Mouse (Mus musculus): ENCODE data around the gene Zfp454. TPM values are rescaled to one million over a fixed set of nuclear protein-coding genes. Genes with fewer than 3 reads are reported as not detected.

Zfp454 gene
- total RNA-seq (2021): 1 to 10 TPM; 5.3 to 6.4 TPM
- long read RNA-seq, experiment 1, partial matches to known transcripts: 0 of 2 reads
- long read RNA-seq, experiment 1, other reads (novel, unspliced or antisense): 1 of 2 reads
- long read RNA-seq, experiment 2, partial matches to known transcripts: 2 of 5 reads
- long read RNA-seq, experiment 2, other reads (novel, unspliced or antisense): 1 of 5 reads

DNA sequence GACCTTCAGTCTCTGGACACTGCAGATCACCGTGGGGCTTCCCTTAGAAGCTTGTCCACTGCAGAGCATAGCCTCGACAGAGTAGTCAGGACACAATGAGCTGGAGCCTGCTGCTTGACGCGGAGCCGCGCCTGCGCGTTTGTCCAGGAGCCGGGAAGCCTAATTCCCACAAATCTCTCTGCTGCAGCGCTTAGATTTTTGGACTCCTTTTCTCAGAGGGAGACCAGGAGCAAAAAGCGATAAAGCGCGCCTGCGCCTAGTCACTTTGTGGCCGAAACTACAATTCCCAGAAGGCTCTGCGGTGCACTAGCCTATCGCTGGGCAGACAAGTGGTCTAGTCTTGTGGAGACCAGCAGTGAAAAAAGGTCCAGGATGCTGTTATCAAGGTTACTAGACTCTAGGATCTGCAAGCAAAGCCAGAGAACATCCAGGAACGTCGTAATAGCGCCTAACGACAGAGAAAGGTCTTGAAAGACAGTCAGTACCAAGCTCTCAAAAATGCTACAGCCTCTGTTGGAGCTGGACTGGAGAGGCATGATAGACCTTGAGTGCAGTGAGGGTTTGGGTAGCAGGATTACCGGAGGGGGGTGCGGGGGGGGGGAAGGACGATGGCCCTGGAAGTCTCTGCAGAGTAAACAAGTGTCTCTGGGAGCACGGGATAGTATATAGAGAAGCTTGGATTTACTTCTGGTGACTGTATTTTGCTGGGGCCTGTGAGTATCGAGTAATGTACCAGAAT is at the start of gene Zfp454:
Gene Zfp454 (minus strand): TSS at position 262 of the 739 bp plus-strand sequence.
- H3K27ac ChIP-seq: peak within 1 kb of the TSS; percentile 89
- peak; percentile 90 to 96 for DNase-seq (ENCODE audit: low spot score in 2 of 2)
- peak within 1 kb of the TSS; percentile 67 for H3K4me3 ChIP-seq
- TF ChIP-seq CTCF (conservative IDR thresholded peaks at IDR 0.05): no peak

DNA sequence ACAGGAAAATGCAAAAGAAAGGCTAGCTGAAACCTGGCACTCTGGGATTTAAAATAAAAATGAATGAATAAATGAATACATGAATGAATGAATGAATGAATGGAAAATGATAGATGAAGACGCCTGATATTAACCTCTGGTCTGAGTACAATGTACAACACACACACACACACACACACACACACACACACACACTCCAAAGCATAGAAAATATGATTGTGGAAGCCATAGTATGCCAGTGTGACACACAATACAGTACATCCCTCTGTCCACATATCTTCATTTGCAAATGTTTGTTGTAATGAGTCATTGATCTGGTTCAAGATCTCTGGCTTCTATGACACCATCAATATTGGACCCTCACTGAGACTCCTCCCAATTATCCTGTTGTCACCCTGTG is 44.6 kb upstream of the Zfp454 start:
- H3K4me3 ChIP-seq: peak overlapping the region; percentile 91
- H3K27ac ChIP-seq: peak overlapping the region; percentile 97
- no peak for TF ChIP-seq CTCF (conservative IDR thresholded peaks at IDR 0.05)
- DNase-seq (ENCODE audit: low spot score in 2 of 2): no peak

DNA sequence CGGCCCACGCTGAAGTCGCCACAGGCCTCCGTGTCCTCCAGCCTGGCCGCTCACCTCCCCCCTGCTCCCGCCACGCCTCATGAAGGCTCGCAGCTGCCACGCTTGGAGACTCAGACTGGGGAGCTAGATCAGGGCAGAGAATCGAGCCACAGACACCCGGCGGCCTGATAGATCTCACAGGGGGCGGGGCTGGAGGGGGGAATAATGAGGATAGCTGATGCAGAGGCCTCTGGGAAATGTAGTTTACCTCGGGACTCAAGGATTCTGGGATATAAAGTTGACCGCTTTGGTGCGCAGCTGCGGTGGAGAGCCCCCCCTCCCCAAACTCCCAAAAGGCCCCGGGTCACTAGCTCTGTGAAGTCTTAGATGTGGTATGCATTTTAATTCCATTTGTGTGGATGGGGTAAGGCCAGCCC is 44.0 kb upstream of the Zfp454 start, which contains the start of gene Zfp354b:
Gene Zfp354b (minus strand): TSS at position 183 of the 416 bp plus-strand sequence.
- H3K4me3 ChIP-seq: peak within 1 kb of the TSS; percentile 91

DNA sequence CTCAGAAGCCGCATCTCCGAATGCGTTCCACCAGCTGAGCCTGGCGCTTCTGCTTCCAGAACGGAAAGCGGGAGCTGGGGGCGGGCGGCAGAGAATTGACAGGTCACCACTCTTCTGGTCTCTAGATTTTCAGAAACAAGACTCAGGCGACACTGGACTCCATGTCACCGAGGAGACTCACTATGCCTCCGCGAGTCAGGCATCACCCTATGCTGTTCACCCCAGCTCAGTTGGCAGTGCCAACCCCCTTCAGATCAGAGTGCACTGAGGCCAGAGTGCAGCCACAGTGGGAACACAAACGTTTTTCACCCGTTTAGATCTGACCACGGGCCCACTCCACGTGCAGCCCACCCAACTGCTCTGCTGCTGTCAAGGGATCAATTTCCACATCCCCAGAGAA is 43.6 kb upstream of the Zfp454 start:
- peak in 1 of 2 experiments; percentile 17 for DNase-seq (ENCODE audit: low spot score in 2 of 2)
- peak overlapping the region; percentile 97 for H3K27ac ChIP-seq
- TF ChIP-seq CTCF (conservative IDR thresholded peaks at IDR 0.05): no peak

More for the DNA sequence above, 44.0 kb upstream of the Zfp454 start, which contains the start of gene Zfp354b:
- peak; percentile 85 to 91 for DNase-seq (ENCODE audit: low spot score in 2 of 2)
- no peak for TF ChIP-seq CTCF (conservative IDR thresholded peaks at IDR 0.05)
- peak within 1 kb of the TSS; percentile 97 for H3K27ac ChIP-seq

DNA sequence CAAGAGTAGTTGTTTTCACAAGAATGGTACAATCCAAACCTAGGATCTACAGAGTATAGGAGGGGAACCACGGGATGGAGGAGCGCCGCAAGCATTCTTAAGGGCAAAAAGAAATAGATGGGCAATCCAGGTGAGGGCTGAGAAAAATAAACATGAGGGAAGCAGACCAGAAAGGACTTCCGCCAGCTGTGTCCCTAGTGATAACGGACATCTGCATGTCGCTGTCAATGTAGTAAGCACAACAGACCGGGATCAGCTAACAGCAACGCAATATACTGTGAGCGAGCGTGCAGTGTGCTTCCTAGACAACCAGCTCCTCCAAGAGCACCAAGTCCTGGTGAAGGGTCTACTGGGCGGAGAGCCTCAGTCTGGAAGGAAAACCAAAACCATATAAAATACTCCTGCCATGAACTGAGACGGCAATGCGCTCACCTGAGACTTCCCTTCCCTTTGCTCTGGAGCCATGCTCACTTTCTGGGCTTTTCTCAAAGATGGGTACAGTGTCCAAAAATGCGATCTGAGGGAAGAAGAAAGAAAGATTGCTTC is 43.1 kb upstream of the Zfp454 start:
- H3K27ac ChIP-seq: peak overlapping the region; percentile 97
- peak overlapping the region; percentile 91 for H3K4me3 ChIP-seq
- TF ChIP-seq CTCF (conservative IDR thresholded peaks at IDR 0.05): no peak
- no peak for DNase-seq (ENCODE audit: low spot score in 2 of 2)

More for the DNA sequence above, 43.6 kb upstream of the Zfp454 start:
- H3K4me3 ChIP-seq: peak overlapping the region; percentile 91

DNA sequence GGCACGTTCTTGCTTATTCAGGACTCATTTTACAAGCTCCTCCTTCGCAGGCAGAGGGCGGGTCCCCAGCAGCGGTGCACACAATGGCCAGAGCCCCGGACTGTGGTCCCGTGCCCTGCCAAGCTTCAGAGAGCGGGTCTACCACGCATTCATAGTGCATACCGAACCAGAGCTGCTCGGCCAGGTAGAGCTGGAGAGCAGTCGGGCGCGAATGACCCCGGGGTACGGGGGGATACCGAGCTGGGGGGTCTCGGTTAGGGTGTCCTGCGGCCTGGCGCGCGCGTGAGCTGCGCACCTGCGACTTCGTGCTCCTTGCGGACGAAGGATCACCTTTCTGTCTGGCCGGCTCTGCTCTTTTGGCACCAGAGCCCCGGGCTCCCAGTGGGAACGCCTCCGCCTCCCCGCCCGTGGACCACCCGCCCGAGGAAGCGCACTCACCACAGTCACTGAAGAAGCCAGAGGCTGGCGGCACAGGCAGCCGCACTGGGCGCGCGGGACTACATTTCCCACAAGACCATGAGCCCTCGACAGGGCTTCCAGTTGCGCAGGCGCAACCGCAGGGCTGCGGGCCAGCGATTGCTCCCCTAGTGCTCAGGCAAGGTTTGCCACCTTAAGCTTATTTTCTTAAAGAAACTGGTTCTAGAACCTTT is 28.3 kb upstream of the Zfp454 start, which contains the start of gene Zfp2:
Gene Zfp2 (minus strand): TSS at position 495 of the 650 bp plus-strand sequence.
- Histone ChIP-seq H3K27ac (peak within 1 kb of the TSS; percentile 89), H3K4me3 (peak within 1 kb of the TSS; percentile 83)
- peak; percentile 87 for TF ChIP-seq CTCF (conservative IDR thresholded peaks at IDR 0.05)
- peak; percentile 93 to 95 for DNase-seq (ENCODE audit: low spot score in 2 of 2)

DNA sequence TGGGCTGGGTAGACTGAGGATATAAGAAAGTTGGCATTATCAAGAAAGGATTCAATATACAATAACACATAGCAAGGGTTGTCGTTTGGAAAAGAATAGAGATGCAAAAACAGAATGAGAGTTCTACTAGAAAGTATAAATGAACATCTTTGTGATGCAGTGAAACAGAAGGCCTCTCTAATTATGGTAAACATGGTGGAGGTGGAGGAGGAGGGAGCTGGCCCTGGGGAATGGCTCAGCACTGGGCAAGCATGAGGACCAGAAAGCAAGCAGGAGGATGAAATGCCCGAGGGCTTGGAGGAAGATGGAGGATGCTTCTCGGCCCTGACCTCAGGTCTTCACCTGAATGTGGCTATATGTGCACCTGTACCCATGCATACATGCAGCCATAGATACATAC is 27.0 kb upstream of the Zfp454 start:
- no peak overlapping the region for H3K27ac ChIP-seq
- DNase-seq (ENCODE audit: low spot score in 2 of 2): no peak

DNA sequence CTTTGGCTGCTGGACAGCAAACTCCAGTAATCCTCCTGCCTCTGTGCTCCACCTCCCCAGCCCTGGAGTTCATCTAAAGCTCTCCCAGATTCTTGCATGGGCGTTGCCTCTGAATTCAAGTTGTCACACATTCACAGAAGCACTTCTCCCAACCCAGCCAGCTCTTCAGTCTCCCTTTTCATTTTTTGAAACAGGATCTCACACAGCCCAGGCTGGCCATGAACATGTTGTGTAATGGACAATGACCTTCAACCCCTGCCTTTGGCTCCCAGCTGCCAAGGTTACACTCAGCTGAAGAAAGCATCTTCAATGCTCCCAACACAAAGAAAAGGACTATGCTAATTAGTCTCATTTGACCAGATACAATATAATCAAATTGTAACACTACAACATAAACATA is 25.9 kb upstream of the Zfp454 start:
- DNase-seq (ENCODE audit: low spot score in 2 of 2): no peak
- TF ChIP-seq CTCF (conservative IDR thresholded peaks at IDR 0.05): no peak
- H3K4me3 ChIP-seq: no peak overlapping the region
- no peak overlapping the region for H3K27ac ChIP-seq

More for the DNA sequence above, 27.0 kb upstream of the Zfp454 start:
- no peak for TF ChIP-seq CTCF (conservative IDR thresholded peaks at IDR 0.05)
- no peak overlapping the region for H3K4me3 ChIP-seq

DNA sequence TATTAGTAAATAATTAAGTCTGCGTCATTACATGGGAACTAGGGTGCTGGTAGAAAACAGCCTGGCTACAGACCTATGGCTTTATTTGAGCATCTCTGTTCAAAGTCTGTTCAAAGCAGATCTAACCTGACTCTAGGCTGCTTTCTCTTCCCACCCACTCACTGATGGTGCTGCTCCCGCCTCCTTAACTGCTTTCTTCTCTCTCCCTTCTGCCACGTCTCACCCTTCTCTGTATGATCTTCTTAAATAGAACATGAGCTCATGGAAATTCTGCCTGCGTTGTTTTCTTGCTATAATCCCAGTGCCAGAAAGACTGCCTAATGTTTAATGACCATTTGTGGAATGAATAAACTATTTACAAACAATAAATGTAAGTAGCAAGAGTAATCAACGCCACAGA is 20.7 kb upstream of the Zfp454 start:
- no peak for TF ChIP-seq CTCF (conservative IDR thresholded peaks at IDR 0.05)
- 0 out of 2 replicates have a peak overlapping the region, but pooled peaks have one; percentile 32 for H3K27ac ChIP-seq
- H3K4me3 ChIP-seq: no peak overlapping the region
- peak in 1 of 2 experiments; percentile 49 for DNase-seq (ENCODE audit: low spot score in 2 of 2)

DNA sequence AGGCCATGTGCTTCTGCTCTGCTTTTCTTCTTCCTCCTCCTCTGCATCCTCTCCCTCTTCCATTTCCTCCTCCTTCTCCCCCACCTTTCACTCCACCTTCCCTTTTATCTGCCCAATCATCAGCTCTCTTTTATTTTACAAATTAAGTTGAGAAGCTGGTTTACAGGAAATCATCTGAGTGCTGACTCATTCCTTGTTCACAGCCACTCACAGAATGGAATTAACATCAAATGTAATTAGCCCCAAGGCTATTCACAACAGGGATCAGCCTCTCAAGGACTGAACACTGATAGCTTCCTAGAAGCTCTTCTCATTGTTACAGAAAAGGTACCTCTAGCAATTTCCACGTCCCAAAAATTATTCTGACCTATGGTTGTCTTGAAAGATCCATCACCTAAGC is 9.9 kb upstream of the Zfp454 start:
- Histone ChIP-seq H3K27ac (no peak overlapping the region), H3K4me3 (no peak overlapping the region)
- no peak for TF ChIP-seq CTCF (conservative IDR thresholded peaks at IDR 0.05)
- DNase-seq (ENCODE audit: low spot score in 2 of 2): no peak

DNA sequence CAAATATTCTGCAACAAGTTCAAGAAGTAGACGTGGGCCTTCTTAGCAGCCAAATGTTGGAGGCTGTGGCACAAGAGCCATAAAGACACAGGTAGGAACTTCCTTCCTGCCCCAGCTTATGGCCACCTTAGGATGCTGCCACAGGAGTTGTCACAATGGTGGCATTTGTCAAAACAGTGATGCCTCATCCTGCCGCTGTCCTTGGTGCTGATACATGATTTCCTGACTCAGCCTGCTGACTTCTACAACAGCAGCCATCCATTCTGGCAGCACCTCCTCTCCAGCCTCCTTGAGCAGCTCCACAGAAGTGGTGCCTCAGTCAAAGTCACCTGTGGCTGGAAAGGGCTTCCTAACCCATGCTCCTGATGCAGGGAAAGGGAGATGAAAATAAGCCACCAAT is 5.0 kb upstream of the Zfp454 start:
- no peak for DNase-seq (ENCODE audit: low spot score in 2 of 2)
- H3K4me3 ChIP-seq: no peak overlapping the region
- no peak overlapping the region for H3K27ac ChIP-seq
- TF ChIP-seq CTCF (conservative IDR thresholded peaks at IDR 0.05): no peak

DNA sequence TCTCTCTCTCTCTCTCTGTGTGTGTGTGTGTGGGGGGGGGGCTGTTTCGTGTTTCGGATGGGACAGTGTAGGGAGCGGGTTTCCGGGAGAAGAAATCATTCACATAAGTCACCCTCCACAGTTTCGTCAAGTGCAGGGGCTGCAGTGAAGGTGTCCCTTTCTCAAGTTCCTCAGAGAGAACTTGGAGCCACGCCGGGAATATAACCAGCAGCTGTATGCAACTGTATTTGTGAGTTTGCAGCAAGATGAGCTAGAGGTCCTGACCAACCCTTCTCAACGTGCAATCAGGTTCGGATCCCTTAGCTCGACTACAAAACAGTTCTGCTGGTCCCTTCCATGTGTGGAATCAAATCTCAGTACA is 538 bp downstream of the Zfp454 start:
- peak overlapping the region; percentile 89 for H3K27ac ChIP-seq
- no peak for DNase-seq (ENCODE audit: low spot score in 2 of 2)
- no peak for TF ChIP-seq CTCF (conservative IDR thresholded peaks at IDR 0.05)
- H3K4me3 ChIP-seq: peak overlapping the region; percentile 67
